Mouse (Mus musculus): ENCODE measurements around the gene 3425401B19Rik.

DNA sequence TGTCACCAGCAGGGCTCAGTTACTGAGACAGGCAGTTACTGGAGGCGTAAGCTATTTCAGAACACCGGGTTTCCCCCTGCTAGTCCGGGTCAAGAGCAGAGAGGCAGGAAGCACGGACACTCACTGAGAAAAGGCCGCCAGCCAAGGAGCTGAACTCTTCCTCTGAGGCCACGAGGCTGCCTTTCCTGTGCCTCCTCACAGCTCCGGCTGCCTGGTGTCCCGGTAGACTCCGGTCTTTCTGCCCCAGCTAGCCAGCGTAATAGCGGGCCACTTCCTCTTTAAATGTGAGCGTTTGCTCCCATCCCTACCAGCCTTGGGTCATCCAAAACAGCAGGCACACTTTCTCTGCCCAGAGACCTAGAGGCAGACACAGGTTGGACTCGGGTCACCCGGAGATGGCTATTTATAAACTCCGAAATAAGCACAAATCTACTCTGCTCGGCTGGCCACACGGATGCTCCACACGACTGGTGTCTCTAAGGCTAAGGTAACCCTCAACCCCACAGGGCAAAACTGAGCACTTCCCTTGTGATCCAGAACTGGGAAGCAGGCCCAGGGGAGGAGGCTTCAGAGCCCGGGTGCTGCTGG is 1.7 kb downstream of the 3425401B19Rik start:
- no peak for TF ChIP-seq POLR2A (IDR thresholded peaks at IDR 0.05; ENCODE audit: low read depth, low read length)
- TF ChIP-seq CTCF (IDR thresholded peaks at IDR 0.05; ENCODE audit: extremely low read depth, insufficient read length, insufficient replicate concordance, low read depth, low read length), result no peak

Data from small intestine, adult 2 months (tissue).